Comparison of ENCODE assay signal across 9 mouse cellular contexts in genomic region chr4:144404456-144405086, GRCm38 (mm10). TPM values are rescaled to one million over a fixed set of nuclear protein-coding genes. Genes with fewer than 3 reads are reported as not detected.
DNase-seq lines count a peak whose midpoint lies in the region; ATAC-seq lines count a peak whose summit lies in the region.
"Had no signal": no experiment of that assay in that cellular context is flagged by ENCODE, and none has a peak within 500 bp of the region (broad histone marks: within the 10 kb centered on the region; RNA-seq: fewer than 3 reads in every experiment).

No protein-coding gene starts in this region.

- no peaks in the 10 kb centered on the region for H3K36me3 ChIP-seq in heart, embryonic 13.5 days
- no peaks in the 10 kb centered on the region for H3K36me3 ChIP-seq in kidney, embryonic 15.5 days
- no peaks in the 10 kb centered on the region for H3K36me3 ChIP-seq in stomach, embryonic 15.5 days

- 4% methylated on average over 17 of the region's 17 CpGs for WGBS in heart, embryonic 13.5 days
- 6% methylated on average over 16 of the region's 17 CpGs for WGBS in kidney, embryonic 15.5 days
- WGBS in stomach, embryonic 15.5 days = 4% methylated on average over 16 of the region's 17 CpGs

- peak overlapping the region; percentile 70 for H3K27ac ChIP-seq in heart, embryonic 13.5 days (replicated peaks)
- H3K27ac ChIP-seq in kidney, embryonic 15.5 days = peak overlapping the region; percentile 54
- peak overlapping the region; percentile 67 for H3K27ac ChIP-seq in stomach, embryonic 15.5 days

- peak; percentile 45; the same call in 1 of the 2 replicates for ATAC-seq in heart, embryonic 13.5 days (ENCODE audit: extremely low read depth, insufficient number of reproducible peaks, low FRiP score, low TSS enrichment)
- ATAC-seq in kidney, embryonic 15.5 days (replicated peaks; ENCODE audit: low FRiP score) = peak; percentile 97
- peak; percentile 94 for ATAC-seq in stomach, embryonic 15.5 days (ENCODE audit: insufficient read depth, low FRiP score, low read depth)
- no peak for ATAC-seq in activated CD4-positive, CD25-positive, alpha-beta regulatory T cell, adult 4 months

- H3K9me3 ChIP-seq in heart, embryonic 13.5 days = no peaks in the 10 kb centered on the region
- no peaks in the 10 kb centered on the region for H3K9me3 ChIP-seq in kidney, embryonic 15.5 days (replicated peaks)
- H3K9me3 ChIP-seq in stomach, embryonic 15.5 days = no peaks in the 10 kb centered on the region

- peak overlapping the region; percentile 71 for H3K4me2 ChIP-seq in heart, embryonic 13.5 days
- peak overlapping the region; percentile 63 for H3K4me2 ChIP-seq in kidney, embryonic 15.5 days
- peak overlapping the region; percentile 64 for H3K4me2 ChIP-seq in stomach, embryonic 15.5 days

- H3K4me3 ChIP-seq in heart, embryonic 13.5 days = peak overlapping the region; percentile 52
- peak overlapping the region; percentile 41 for H3K4me3 ChIP-seq in kidney, embryonic 15.5 days (replicated peaks)
- H3K4me3 ChIP-seq in stomach, embryonic 15.5 days (replicated peaks) = peak overlapping the region; percentile 32

- H3K27me3 ChIP-seq in heart, embryonic 13.5 days (replicated peaks) = no peaks in the 10 kb centered on the region
- no peaks in the 10 kb centered on the region for H3K27me3 ChIP-seq in kidney, embryonic 15.5 days
- no peaks in the 10 kb centered on the region for H3K27me3 ChIP-seq in stomach, embryonic 15.5 days (replicated peaks)

- peaks cover 16% of the 10 kb centered on the region; the same call in 1 of the 2 replicates for H3K4me1 ChIP-seq in heart, embryonic 13.5 days
- peaks cover 7% of the 10 kb centered on the region; the same call in 1 of the 2 replicates for H3K4me1 ChIP-seq in kidney, embryonic 15.5 days
- no peaks in the 10 kb centered on the region; the same call in 1 of the 2 replicates for H3K4me1 ChIP-seq in stomach, embryonic 15.5 days

- H3K9ac ChIP-seq in heart, embryonic 13.5 days = peak overlapping the region; percentile 76
- H3K9ac ChIP-seq in kidney, embryonic 15.5 days = no peak overlapping the region
- H3K9ac ChIP-seq in stomach, embryonic 15.5 days = no peak overlapping the region

- DNase-seq in heart, adult 11 months = peak; percentile 73
- DNase-seq in heart, adult 8-10 months (ENCODE audit: low spot score) = no peak
- peak; percentile 32 for DNase-seq in lung, postnatal 10 days
- no peak for DNase-seq in left cerebral cortex, adult 9 months (ENCODE audit: low spot score in 2 of 2)

RNA-seq across cellular contexts. Expression of gene Pramef12, which starts 3.7 kb away (rescaled TPM):
- total RNA-seq in heart, adult 8-10 months (2022) = not detected
- polyA plus RNA-seq in heart, embryonic 13.5 days (2015; fragmentation: Nextera tagmentation; extraction: Ambion mirVana) = 0.18 and 0.28 TPM in 2 replicates
- polyA plus RNA-seq in kidney, embryonic 15.5 days (2015; fragmentation: Nextera tagmentation; extraction: Ambion mirVana) = 0.17 and 0.21 TPM in 2 replicates
- polyA plus RNA-seq in stomach, embryonic 15.5 days (2015; fragmentation: Nextera tagmentation; extraction: Ambion mirVana) = 0.09 and 0.13 TPM in 2 replicates
- polyA plus RNA-seq in activated CD4-positive, CD25-positive, alpha-beta regulatory T cell, adult 4 months (2017; shearing (Covaris generic)) = not detected
- total RNA-seq: liver, adult 2 months had no signal
- polyA plus RNA-seq: liver, adult 2 months had no signal

RNA-seq across cellular contexts. Expression of gene Pramef20, which starts 26.8 kb away (rescaled TPM):
- total RNA-seq in heart, adult 8-10 months (2022) = not detected
- polyA plus RNA-seq in heart, embryonic 13.5 days (2015; fragmentation: Nextera tagmentation; extraction: Ambion mirVana) = not detected in 2 replicates
- polyA plus RNA-seq in kidney, embryonic 15.5 days (2015; fragmentation: Nextera tagmentation; extraction: Ambion mirVana) = not detected in 2 replicates
- polyA plus RNA-seq in stomach, embryonic 15.5 days (2015; fragmentation: Nextera tagmentation; extraction: Ambion mirVana) = not detected in 2 replicates
- not detected for polyA plus RNA-seq in activated CD4-positive, CD25-positive, alpha-beta regulatory T cell, adult 4 months (2017; shearing (Covaris generic))
- total RNA-seq: liver, adult 2 months had no signal
- polyA plus RNA-seq: liver, adult 2 months had no signal

RNA-seq across cellular contexts. Expression of gene 1700012P22Rik, which starts 34.0 kb away (rescaled TPM):
- total RNA-seq in heart, adult 8-10 months (2022) = not detected
- not detected in 2 replicates for polyA plus RNA-seq in heart, embryonic 13.5 days (2015; fragmentation: Nextera tagmentation; extraction: Ambion mirVana)
- not detected in 2 replicates for polyA plus RNA-seq in kidney, embryonic 15.5 days (2015; fragmentation: Nextera tagmentation; extraction: Ambion mirVana)
- polyA plus RNA-seq in stomach, embryonic 15.5 days (2015; fragmentation: Nextera tagmentation; extraction: Ambion mirVana) = not detected in 2 replicates
- not detected for polyA plus RNA-seq in activated CD4-positive, CD25-positive, alpha-beta regulatory T cell, adult 4 months (2017; shearing (Covaris generic))
- total RNA-seq: liver, adult 2 months had no signal
- polyA plus RNA-seq: liver, adult 2 months had no signal

RNA-seq across cellular contexts. Expression of gene Gm13119, which starts 46.8 kb away (rescaled TPM):
- not detected for total RNA-seq in heart, adult 8-10 months (2022)
- polyA plus RNA-seq in heart, embryonic 13.5 days (2015; fragmentation: Nextera tagmentation; extraction: Ambion mirVana) = not detected in 2 replicates
- not detected in 2 replicates for polyA plus RNA-seq in kidney, embryonic 15.5 days (2015; fragmentation: Nextera tagmentation; extraction: Ambion mirVana)
- not detected in 2 replicates for polyA plus RNA-seq in stomach, embryonic 15.5 days (2015; fragmentation: Nextera tagmentation; extraction: Ambion mirVana)
- not detected for polyA plus RNA-seq in activated CD4-positive, CD25-positive, alpha-beta regulatory T cell, adult 4 months (2017; shearing (Covaris generic))
- total RNA-seq: liver, adult 2 months had no signal
- polyA plus RNA-seq: liver, adult 2 months had no signal

RNA-seq across cellular contexts. Expression of gene Gm9944, which starts 48.5 kb away (rescaled TPM):
- not detected for total RNA-seq in heart, adult 8-10 months (2022)
- not detected in 2 replicates for polyA plus RNA-seq in heart, embryonic 13.5 days (2015; fragmentation: Nextera tagmentation; extraction: Ambion mirVana)
- not detected in 2 replicates for polyA plus RNA-seq in kidney, embryonic 15.5 days (2015; fragmentation: Nextera tagmentation; extraction: Ambion mirVana)
- polyA plus RNA-seq in stomach, embryonic 15.5 days (2015; fragmentation: Nextera tagmentation; extraction: Ambion mirVana) = not detected in 2 replicates
- polyA plus RNA-seq in activated CD4-positive, CD25-positive, alpha-beta regulatory T cell, adult 4 months (2017; shearing (Covaris generic)) = not detected
- total RNA-seq: liver, adult 2 months had no signal
- polyA plus RNA-seq: liver, adult 2 months had no signal

Comparison
In these comparisons a context has a peak if more than half of its experiments do, and no peak if none do; other contexts are left out.
1. DNase-seq: peak in heart, adult 11 months (single experiment) and lung, postnatal 10 days (single experiment); none in heart, adult 8-10 months (single experiment) and left cerebral cortex, adult 9 months (0 of 2).
2. Peak in every context shown above with its lines, with median percentiles within 50 percentile points of each other: H3K27ac ChIP-seq, H3K4me2 ChIP-seq and H3K4me3 ChIP-seq.